Mouse (Mus musculus) kidney, postnatal 0 days (tissue): ENCODE measurements around the gene Mcam. TPM values are rescaled to one million over a fixed set of nuclear protein-coding genes. Genes with fewer than 3 reads are reported as not detected.

Experiments
- ATAC-seq: fragments of 200-750 bp; cut with Nextera tagmentation; replicated peaks from 2 replicates; pipeline ENCODE4 v1.8.0; 2017; ENCODE audit warnings: low read depth, moderate number of reproducible peaks, moderate TSS enrichment, moderate library complexity; ENCODE audit not compliant: low FRiP score
- DNase-seq: peaks from one replicate; pipeline ENCODE4 v3.0.0-alpha.2; 2016; ENCODE audit warnings: low spot score
- H3K27ac ChIP-seq: fragments of 300-500 bp; sonication (generic); 2 replicates; pipeline ENCODE4 v1.5.1; 2014; ENCODE audit warnings: mild to moderate bottlenecking
- H3K27me3 ChIP-seq: fragments of 300-500 bp; sonication (generic); 2 replicates; pipeline ENCODE4 v1.6.1; 2014; ENCODE audit warnings: low read length, mixed read lengths; ENCODE audit not compliant: insufficient read depth
- H3K36me3 ChIP-seq: fragments of 300-500 bp; sonication (generic); 2 replicates; pipeline ENCODE4 v1.6.1; 2014; ENCODE audit warnings: low read length, mixed read lengths; ENCODE audit not compliant: insufficient read depth
- H3K4me1 ChIP-seq: fragments of 300-500 bp; sonication (generic); replicated peaks from 2 replicates; pipeline ENCODE4 v1.6.1; 2014; ENCODE audit warnings: antibody characterized with exemption, low read length, mixed read lengths; ENCODE audit not compliant: insufficient read depth
- H3K4me2 ChIP-seq: fragments of 300-500 bp; sonication (generic); 2 replicates; pipeline ENCODE4 v1.6.1; 2014; ENCODE audit warnings: mild to moderate bottlenecking, low read length, moderate library complexity, mixed read lengths
- H3K4me3 ChIP-seq: fragments of 300-500 bp; sonication (generic); replicated peaks from 2 replicates; pipeline ENCODE4 v1.5.1; 2014; ENCODE audit warnings: low read depth, low read length
- H3K9ac ChIP-seq: fragments of 300-500 bp; sonication (generic); 2 replicates; pipeline ENCODE4 v1.6.1; 2014; ENCODE audit warnings: low read depth, low read length
- H3K9me3 ChIP-seq: fragments of 300-500 bp; sonication (generic); replicated peaks from 2 replicates; pipeline ENCODE4 v1.6.1; 2016; ENCODE audit warnings: low read length, inconsistent platforms, mixed read lengths
- CTCF ChIP-seq: IDR thresholded peaks from 2 replicates; pipeline ENCODE4 v1.5.1; 2016; ENCODE audit warnings: antibody characterized with exemption, low read depth, mild to moderate bottlenecking, moderate library complexity
- WGBS: fragments of 180-500 bp; shearing (Covaris S2); extraction: QIAGEN DNeasy Blood & Tissue Kit; methylation state at CpG from one replicate; pipeline ENCODE4 v1.1.7; 2014; 5-methylcytosine and 5-hydroxymethylcytosine counted together
- polyA plus RNA-seq: library from polyadenylated mRNA; unstranded; fragments of >200 nt; fragmentation: Nextera tagmentation; extraction: Ambion mirVana; gene quantifications from 2 replicates; pipeline ENCODE4 v1.2.1, GENCODE M21; 2015

Gene Mcam
- polyA plus RNA-seq, 1 experiment from 2014 or later = 46.3 TPM

DNA sequence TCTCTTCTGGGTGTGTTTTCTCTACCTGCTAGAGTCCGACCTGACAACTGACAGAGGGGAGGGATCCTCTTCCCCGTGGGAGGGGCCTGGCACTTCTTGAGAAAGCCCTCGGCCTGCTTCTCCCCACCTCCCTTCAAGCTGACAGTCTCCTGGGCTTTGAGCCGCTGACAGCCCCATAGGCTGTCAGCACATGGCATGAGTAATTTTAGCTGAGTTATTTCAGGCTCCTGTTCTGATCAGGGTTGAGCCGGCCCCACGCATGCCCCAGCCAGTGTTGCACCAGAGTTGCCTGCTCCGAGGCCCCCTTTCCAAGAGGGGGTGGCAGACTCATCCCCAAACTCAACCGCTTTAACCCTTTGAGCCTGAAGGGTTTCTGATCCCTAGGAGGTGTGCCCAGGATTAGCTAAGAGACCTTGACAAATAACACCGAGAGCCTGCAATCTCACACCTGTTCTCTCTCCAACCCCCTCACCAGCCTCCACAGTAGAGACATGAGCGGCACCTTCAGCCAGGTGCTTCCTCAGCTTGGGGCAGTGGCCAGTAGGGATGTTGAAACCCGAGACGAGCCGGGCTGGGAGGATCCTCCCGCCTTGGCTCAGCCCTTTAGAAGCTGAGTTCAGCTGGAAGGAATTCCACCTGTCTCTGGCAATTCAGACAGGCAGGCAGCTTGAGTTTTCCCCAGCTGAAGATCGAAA, 46.4 kb upstream of the Mcam start:
- Histone ChIP-seq H3K4me1 (peaks cover 26% of the 10 kb centered on the region), H3K9ac (peak overlapping the region; percentile 40; the same call in 1 of the 2 replicates), H3K27ac (peak overlapping the region; percentile 47; the same call in 1 of the 2 replicates), H3K9me3 (no peaks in the 10 kb centered on the region), H3K27me3 (no peaks in the 10 kb centered on the region), H3K4me2 (peak overlapping the region; percentile 79), H3K4me3 (0 out of 2 replicates have a peak overlapping the region, but pooled peaks have one; percentile 5), H3K36me3 (peaks cover 15% of the 10 kb centered on the region; the same call in 1 of the 2 replicates)
- 15% methylated on average over 15 of the region's 15 CpGs for WGBS
- TF ChIP-seq CTCF = no peak
- no peak for DNase-seq
- ATAC-seq = no peak

DNA sequence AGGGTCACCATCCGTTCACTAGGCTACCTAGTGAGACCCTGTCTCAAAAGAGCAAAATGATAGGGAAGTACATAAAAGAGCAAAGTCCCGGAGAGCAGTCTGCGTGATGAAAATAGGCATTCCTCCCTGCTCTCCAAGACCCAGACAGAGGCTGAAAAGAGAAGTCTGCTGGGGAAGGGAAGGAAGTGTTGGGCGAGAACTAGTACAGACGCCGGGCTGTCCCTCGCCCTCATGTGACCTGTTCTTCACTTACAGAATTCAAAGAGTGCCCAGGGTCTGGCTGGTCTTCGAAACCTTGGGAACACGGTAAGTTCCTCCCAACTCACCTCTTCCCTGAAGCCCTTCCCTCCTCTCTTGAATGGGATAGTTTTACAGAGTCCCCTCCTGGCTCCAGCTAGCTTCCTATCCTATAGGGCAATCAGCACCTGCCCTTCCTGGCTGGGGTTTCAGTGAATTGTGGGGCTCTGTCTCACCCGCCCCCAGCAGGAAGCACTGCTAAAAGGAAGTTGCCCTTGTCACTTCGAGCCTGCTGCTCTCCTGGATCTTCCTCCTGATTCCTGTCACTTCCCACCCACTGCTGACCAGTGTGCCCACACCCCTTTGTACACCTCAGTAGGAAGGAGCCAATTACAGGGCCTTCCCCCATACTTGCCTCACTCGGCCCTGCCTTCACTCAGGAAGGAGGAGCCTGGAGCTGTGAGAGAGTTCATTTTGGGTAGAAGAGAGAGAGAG, 45.2 kb upstream of the Mcam start:
- no peaks in the 10 kb centered on the region for H3K27me3 ChIP-seq
- ATAC-seq (no peak), DNase-seq (no peak)
- WGBS = 56% methylated on average over 12 of the region's 12 CpGs
- H3K4me1 ChIP-seq = peaks cover 17% of the 10 kb centered on the region
- TF ChIP-seq CTCF = no peak
- no peak overlapping the region for H3K4me3 ChIP-seq
- H3K9ac ChIP-seq = no peak overlapping the region
- H3K9me3 ChIP-seq = no peaks in the 10 kb centered on the region
- peaks cover 22% of the 10 kb centered on the region; the same call in 1 of the 2 replicates for H3K36me3 ChIP-seq
- H3K27ac ChIP-seq = no peak overlapping the region
- H3K4me2 ChIP-seq = no peak overlapping the region

DNA sequence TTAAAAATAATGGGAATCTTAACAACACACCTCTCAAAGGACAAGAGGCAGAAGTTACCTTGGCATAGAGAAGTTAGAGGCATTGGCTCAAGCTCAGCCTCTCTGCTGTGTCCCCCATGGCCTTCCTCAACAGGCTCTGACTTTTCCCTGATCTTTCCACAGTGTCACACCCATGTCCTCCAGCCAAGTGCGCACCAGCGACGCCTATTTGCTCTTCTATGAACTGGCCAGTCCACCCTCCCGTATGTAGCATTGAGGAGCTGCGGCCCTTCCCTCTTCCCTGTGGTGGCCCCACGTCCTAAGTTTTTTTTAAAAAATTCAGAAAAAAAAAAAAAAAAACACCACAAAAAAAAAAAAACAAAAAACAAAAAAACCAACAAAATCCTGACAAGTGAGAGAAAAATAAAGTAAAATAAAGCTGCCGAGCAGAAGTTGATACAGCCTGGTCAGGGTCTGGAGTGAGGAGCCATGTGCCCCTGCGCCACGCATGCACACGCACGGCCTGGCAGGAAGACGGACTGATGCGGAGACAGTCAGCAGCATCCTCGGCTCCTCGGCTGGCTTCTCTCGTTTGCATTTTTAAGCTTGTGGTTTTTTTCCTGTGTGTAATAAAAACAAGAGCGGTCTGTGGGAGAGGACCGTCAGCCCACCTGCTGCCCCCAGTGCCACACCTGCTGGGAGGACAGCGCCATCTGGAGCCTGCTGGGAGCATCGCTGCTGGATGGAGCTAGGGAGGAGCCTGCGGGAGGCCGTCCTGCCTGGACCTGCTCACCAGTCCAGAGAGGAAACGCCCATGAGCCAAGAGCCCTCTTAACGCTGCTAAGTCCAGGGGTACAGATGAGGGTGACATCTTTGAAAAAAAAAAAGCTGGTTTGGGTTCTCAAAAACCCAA, 40.4 kb upstream of the Mcam start:
- H3K27me3 ChIP-seq = no peaks in the 10 kb centered on the region
- no peak overlapping the region for H3K9ac ChIP-seq
- no peak overlapping the region for H3K4me2 ChIP-seq
- no peak overlapping the region for H3K4me3 ChIP-seq
- peak; percentile 91 for TF ChIP-seq CTCF
- peak; percentile 74 for ATAC-seq
- H3K36me3 ChIP-seq = peaks cover 22% of the 10 kb centered on the region; the same call in 1 of the 2 replicates
- DNase-seq = peak; percentile 85
- H3K9me3 ChIP-seq = no peaks in the 10 kb centered on the region
- WGBS = 37% methylated on average over 24 of the region's 24 CpGs
- no peaks in the 10 kb centered on the region; the same call in 1 of the 2 replicates for H3K4me1 ChIP-seq
- H3K27ac ChIP-seq = no peak overlapping the region

DNA sequence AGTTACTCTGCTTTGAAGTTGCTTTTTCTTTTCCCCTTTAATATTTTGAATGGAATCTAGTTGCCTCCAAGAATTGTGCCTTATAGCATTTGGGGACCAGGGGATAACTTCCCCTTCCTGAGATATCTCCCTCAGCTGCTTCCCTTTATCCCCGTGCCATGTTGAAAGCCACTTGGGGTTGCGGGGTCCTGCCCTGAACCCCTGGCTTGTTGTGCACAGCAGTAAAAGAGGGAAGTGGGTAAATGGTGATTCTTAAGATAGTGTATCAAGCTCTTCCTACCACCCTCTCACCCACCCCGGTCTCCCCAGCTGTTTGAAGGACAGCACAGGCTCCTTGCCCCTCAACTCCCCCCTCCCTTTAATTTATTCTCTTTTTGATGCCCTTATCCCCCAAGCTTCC, 39.5 kb upstream of the Mcam start:
- WGBS = 82% methylated on average over 3 of the region's 3 CpGs
- ATAC-seq (no peak), DNase-seq (no peak)
- Histone ChIP-seq H3K36me3 (peaks cover 22% of the 10 kb centered on the region; the same call in 1 of the 2 replicates), H3K9ac (no peak overlapping the region), H3K9me3 (no peaks in the 10 kb centered on the region), H3K27ac (no peak overlapping the region), H3K27me3 (no peaks in the 10 kb centered on the region), H3K4me2 (no peak overlapping the region), H3K4me3 (no peak overlapping the region), H3K4me1 (no peaks in the 10 kb centered on the region; the same call in 1 of the 2 replicates)
- no peak for TF ChIP-seq CTCF

- H3K4me3 ChIP-seq = no peak overlapping the region
- no peak overlapping the region for H3K4me2 ChIP-seq
- no peaks in the 10 kb centered on the region for H3K9me3 ChIP-seq
- WGBS = 88% methylated on average over 9 of the region's 9 CpGs
- no peak for TF ChIP-seq CTCF
- no peaks in the 10 kb centered on the region for H3K27me3 ChIP-seq
- no peak for ATAC-seq
- H3K9ac ChIP-seq = no peak overlapping the region
- no peak overlapping the region for H3K27ac ChIP-seq
- peaks cover 22% of the 10 kb centered on the region; the same call in 1 of the 2 replicates for H3K36me3 ChIP-seq
- no peak for DNase-seq
- no peaks in the 10 kb centered on the region for H3K4me1 ChIP-seq
Observed at GRCm38 (mm10) chr9:44095781-44096180, 38.5 kb upstream of the Mcam start.

GRCm38 (mm10) chr9:44096536-44096935, 37.7 kb upstream of the Mcam start:
- ATAC-seq (no peak), DNase-seq (no peak)
- Histone ChIP-seq H3K4me1 (no peaks in the 10 kb centered on the region), H3K36me3 (peaks cover 16% of the 10 kb centered on the region; the same call in 1 of the 2 replicates), H3K4me2 (no peak overlapping the region), H3K9ac (no peak overlapping the region), H3K4me3 (no peak overlapping the region), H3K27ac (peak overlapping the region; percentile 31; the same call in 1 of the 2 replicates), H3K9me3 (no peaks in the 10 kb centered on the region), H3K27me3 (no peaks in the 10 kb centered on the region)
- 44% methylated on average over 9 of the region's 9 CpGs for WGBS
- TF ChIP-seq CTCF = no peak
